Mouse (Mus musculus): ENCODE measurements around the gene Cpt1c.

DNA sequence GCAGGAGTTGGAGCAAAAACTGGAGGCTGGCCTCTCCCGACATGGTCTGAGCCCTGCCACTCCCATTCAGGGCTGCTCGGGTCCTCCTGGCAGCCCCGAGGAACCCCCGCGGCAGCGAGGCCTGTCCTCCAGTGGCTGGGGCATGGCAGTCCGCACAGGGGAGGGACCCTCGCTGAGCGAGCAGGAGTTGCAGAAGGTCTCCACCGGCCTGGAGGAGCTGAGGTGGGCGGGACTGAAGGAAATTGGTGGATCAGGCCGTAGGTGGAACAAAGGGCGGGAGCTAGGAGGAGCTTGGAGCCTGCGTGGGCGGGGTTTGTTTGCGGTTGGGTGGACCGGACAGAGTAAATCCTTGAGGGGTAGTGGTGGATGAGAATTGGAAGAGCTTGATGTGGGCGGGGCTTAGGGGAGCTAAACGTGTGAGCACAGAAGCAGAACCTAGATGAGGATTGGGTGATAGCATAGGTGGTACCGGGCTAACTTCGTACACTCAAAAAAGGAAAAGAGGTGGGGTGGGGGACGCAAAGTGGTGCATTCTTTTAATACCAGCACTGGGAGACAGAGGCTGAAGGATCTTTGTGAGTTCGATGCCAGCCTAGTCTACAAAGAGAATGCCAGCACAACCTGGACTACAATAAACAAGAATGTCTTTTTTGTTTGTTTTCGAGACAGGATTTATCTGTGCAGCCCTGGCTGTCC, 21.9 kb downstream of the Cpt1c start:
- TF ChIP-seq CTCF (IDR thresholded peaks at IDR 0.05; ENCODE audit: control insufficient read depth, insufficient read depth, insufficient read length): no peak
- no peak for TF ChIP-seq CEBPB (IDR thresholded peaks at IDR 0.05; ENCODE audit: low read depth)
- TF ChIP-seq MAX (IDR thresholded peaks at IDR 0.05): no peak
- no peak for TF ChIP-seq USF1 (IDR thresholded peaks at IDR 0.05; ENCODE audit: low read depth)
- TF ChIP-seq FOSL1 (IDR thresholded peaks at IDR 0.05; ENCODE audit: insufficient read depth, low read length, poor library complexity, severe bottlenecking): no peak

All from C2C12 (cell line).